In genomic region chr2:162889191-162889590, GRCm38 (mm10) we compare ENCODE assay signal across 14 mouse cellular contexts. TPM values are rescaled to one million over a fixed set of nuclear protein-coding genes. Genes with fewer than 3 reads are reported as not detected.
A peak's percentile ranks its signal among the peaks of the same experiment; 100 is the strongest.
DNase-seq lines count a peak whose midpoint lies in the region; TF ChIP-seq lines count a peak whose summit lies in the region.
"Had no signal": no experiment of that assay in that cellular context is flagged by ENCODE, and none has a peak within 500 bp of the region (broad histone marks: within the 10 kb centered on the region; RNA-seq: fewer than 3 reads in every experiment).

No protein-coding gene starts in this region.

- peak; percentile 36 to 45 for DNase-seq in cerebellum, postnatal 14 days
- no peak for DNase-seq in cerebellum, postnatal 36 days
- peak; percentile 34 to 55 for DNase-seq in left cerebral cortex, postnatal 36 days (ENCODE audit: low spot score in 2 of 2)
- DNase-seq in left cerebral cortex, adult 8-10 months (ENCODE audit: low spot score in 2 of 2) = no peak
- peak; percentile 74 for DNase-seq in CH12.LX (ENCODE audit: extremely low read depth)
- DNase-seq in induced T-regulatory cell, adult 2 months (ENCODE audit: low read depth) = peak; percentile 35
- no peak for DNase-seq in ovary, postnatal 36 days (ENCODE audit: low spot score)
- no peak for DNase-seq in thymus, postnatal 10 days (ENCODE audit: low spot score in 2 of 2)
- DNase-seq: adrenal gland, adult 8-10 months; cerebellum, adult 2 months had no signal

- H3K36me3 ChIP-seq in CH12.LX (replicated peaks in 1 of 2; ENCODE audit: control insufficient read depth in 1 of 2, insufficient read depth in 1 of 2, low read length in 1 of 2) = no peaks in the 10 kb centered on the region
- H3K36me3 ChIP-seq: heart, embryonic 10.5 days; neural tube, embryonic 15.5 days had no signal

- peak overlapping the region; percentile 44; the same call in 1 of the 2 replicates for H3K4me2 ChIP-seq in CH12.LX (ENCODE audit: insufficient read depth, low read depth, poor library complexity, severe bottlenecking)
- H3K4me2 ChIP-seq: liver, embryonic 11.5 days; neural tube, embryonic 15.5 days had no signal

- TF ChIP-seq RAD21 in CH12.LX (IDR thresholded peaks at IDR 0.05; ENCODE audit: low read depth, low read length) = no peak

- intact Hi-C loops in left cerebral cortex, postnatal 36 days (cut with DNase I) = no loop called here

- H3K9ac ChIP-seq in CH12.LX (ENCODE audit: insufficient read depth, low read depth) = no peak overlapping the region
- H3K9ac ChIP-seq: neural tube, embryonic 15.5 days had no signal

- TF ChIP-seq CTCF in CH12.LX (conservative IDR thresholded peaks at IDR 0.05 in 1 of 2, IDR thresholded peaks at IDR 0.05 in 1 of 2; ENCODE audit: low read depth in 2 of 2, low read length in 2 of 2) = no peak

- H3K4me1 ChIP-seq in CH12.LX (ENCODE audit: control insufficient read depth in 1 of 2, insufficient read depth in 2 of 2) = peaks cover 7 to 13% of the 10 kb centered on the region in 2 experiments
- H3K4me1 ChIP-seq: neural tube, embryonic 15.5 days had no signal

- no peak; the same call in 1 of the 2 replicates for TF ChIP-seq EP300 in CH12.LX (IDR thresholded peaks at IDR 0.05; ENCODE audit: low read length)

- H3K9me3 ChIP-seq in CH12.LX (replicated peaks; ENCODE audit: low read length) = no peaks in the 10 kb centered on the region
- H3K9me3 ChIP-seq: heart, embryonic 10.5 days; neural tube, embryonic 15.5 days had no signal

- in situ Hi-C loops in CH12.LX (cut with MboI; ENCODE audit: low pct_ligation_motif_present, low pct_unique_long_range_greater_than_20kb, low sequenced_read_pairs) = no loop called here

- H3K27ac ChIP-seq in CH12.LX (ENCODE audit: insufficient read depth, low read depth) = no peak overlapping the region
- H3K27ac ChIP-seq: heart, embryonic 10.5 days; neural tube, embryonic 15.5 days had no signal

- H3K79me2 ChIP-seq in CH12.LX (replicated peaks; ENCODE audit: control insufficient read depth, extremely low read depth, insufficient read depth, poor library complexity, severe bottlenecking) = no peaks in the 10 kb centered on the region

- no peak; the same call in 1 of the 2 replicates for TF ChIP-seq POLR2A in CH12.LX (IDR thresholded peaks at IDR 0.05; ENCODE audit: low read depth, low read length)

- dilution Hi-C loops in CH12.LX (cut with MboI; ENCODE audit: extremely low pct_ligation_motif_present, extremely low pct_unique_long_range_greater_than_20kb, low sequenced_read_pairs) = no loop called here

- H3K27me3 ChIP-seq in CH12.LX (replicated peaks) = peaks cover 51% of the 10 kb centered on the region
- H3K27me3 ChIP-seq: neural tube, embryonic 15.5 days had no signal

- no peak overlapping the region for H3K4me3 ChIP-seq in CH12.LX (replicated peaks in 1 of 3; ENCODE audit: low read depth in 2 of 3, low read length in 2 of 3, poor library complexity in 1 of 3)
- H3K4me3 ChIP-seq: heart, embryonic 10.5 days; neural tube, embryonic 15.5 days had no signal

TF ChIP-seq in CH12.LX, 34 proteins besides CTCF, POLR2A, EP300 and RAD21:
- TF ChIP-seq USF2 (conservative IDR thresholded peaks at IDR 0.05; ENCODE audit: low read depth, low read length) = peak; percentile 85
- no peak for TF ChIP-seq SMC3 (IDR thresholded peaks at IDR 0.05; ENCODE audit: low read depth, low read length)
- TF ChIP-seq NRF1 (IDR thresholded peaks at IDR 0.05; ENCODE audit: low read depth, low read length) = no peak
- TF ChIP-seq ZNF384 (IDR thresholded peaks at IDR 0.05; ENCODE audit: low read depth, low read length) = no peak
- no peak for TF ChIP-seq NELFE (IDR thresholded peaks at IDR 0.05; ENCODE audit: low read depth, low read length)
- TF ChIP-seq JUND (conservative IDR thresholded peaks at IDR 0.05; ENCODE audit: low read depth, low read length) = no peak
- no peak for TF ChIP-seq MXI1 (IDR thresholded peaks at IDR 0.05; ENCODE audit: low read depth, low read length)
- no peak for TF ChIP-seq E2F4 (IDR thresholded peaks at IDR 0.05; ENCODE audit: insufficient replicate concordance, low read depth, low read length)
- TF ChIP-seq PAX5 (IDR thresholded peaks at IDR 0.05; ENCODE audit: low read length) = no peak
- no peak for TF ChIP-seq TCF12 (IDR thresholded peaks at IDR 0.05; ENCODE audit: low read depth, low read length)
- no peak for TF ChIP-seq TBP (conservative IDR thresholded peaks at IDR 0.05; ENCODE audit: low read depth, low read length)
- no peak for TF ChIP-seq ELF1 (IDR thresholded peaks at IDR 0.05; ENCODE audit: low read depth, low read length)
- no peak for TF ChIP-seq MYC (IDR thresholded peaks at IDR 0.05; ENCODE audit: low read depth, low read length)
- TF ChIP-seq USF1 (IDR thresholded peaks at IDR 0.05; ENCODE audit: low read depth, low read length) = peak; percentile 88
- no peak for TF ChIP-seq ZC3H11A (IDR thresholded peaks at IDR 0.05; ENCODE audit: low read depth, low read length)
- TF ChIP-seq JUN (IDR thresholded peaks at IDR 0.05; ENCODE audit: insufficient read depth, low read depth, low read length) = no peak
- no peak for TF ChIP-seq GABPA (IDR thresholded peaks at IDR 0.05; ENCODE audit: insufficient replicate concordance, low read depth, low read length)
- no peak for TF ChIP-seq CHD2 (IDR thresholded peaks at IDR 0.05; ENCODE audit: low read length)
- TF ChIP-seq UBTF (IDR thresholded peaks at IDR 0.05; ENCODE audit: low read depth, low read length) = no peak
- no peak for TF ChIP-seq ZKSCAN1 (IDR thresholded peaks at IDR 0.05; ENCODE audit: borderline replicate concordance, low read depth, low read length)
- TF ChIP-seq MAFK (IDR thresholded peaks at IDR 0.05; ENCODE audit: insufficient replicate concordance, low read length) = no peak
- peak; percentile 80; the same call in 1 of the 2 replicates for TF ChIP-seq MAX (IDR thresholded peaks at IDR 0.05; ENCODE audit: low read length)
- no peak for TF ChIP-seq SIN3A (IDR thresholded peaks at IDR 0.05; ENCODE audit: low read length)
TF ChIP-seq in CH12.LX: peak in this region for 3.

RNA-seq across cellular contexts. Expression of gene Srsf6, which starts 42.1 kb away (rescaled TPM):
- 100 to 1,000 TPM in 1 of 2 experiments, 10 to 100 TPM in 1; 69.7 to 123 TPM for total RNA-seq in left cerebral cortex, postnatal 36 days (2021)
- total RNA-seq in left cerebral cortex, adult 8-10 months (2022) = 10 to 100 TPM; 76.9 to 90.1 (median 84.4) TPM
- total RNA-seq in CH12.LX (2012; rRNA removed) = 96.3 and 144 TPM in 2 replicates
- 204 and 230 TPM in 2 replicates for total RNA-seq in CH12.LX (2014; rRNA removed)
- polyA plus RNA-seq in CH12.LX (2012; ENCODE audit: insufficient read length, low read depth) = 227 and 244 TPM in 2 replicates

RNA-seq across cellular contexts. Expression of gene L3mbtl1, which starts 54.1 kb away (rescaled TPM):
- 10 to 100 TPM; 11.4 to 21.7 TPM for total RNA-seq in left cerebral cortex, postnatal 36 days (2021)
- total RNA-seq in left cerebral cortex, adult 8-10 months (2022) = 10 to 100 TPM; 15.2 to 18.6 (median 17.7) TPM
- not detected in 2 replicates for total RNA-seq in CH12.LX (2012; rRNA removed)
- total RNA-seq in CH12.LX (2014; rRNA removed) = not detected in 2 replicates
- polyA plus RNA-seq in CH12.LX (2012; ENCODE audit: insufficient read length, low read depth) = 0.09 TPM in 1 of 2 replicates, not detected in the other
- total RNA-seq: megakaryocyte progenitor cell, adult 5-6 weeks had no signal

Comparison
In these comparisons a context has a peak if more than half of its experiments do, and no peak if none do; other contexts are left out.
1. DNase-seq: peak in cerebellum, postnatal 14 days (2 of 2), left cerebral cortex, postnatal 36 days (2 of 2), CH12.LX (single experiment) and induced T-regulatory cell, adult 2 months (single experiment); none in cerebellum, postnatal 36 days (0 of 2), left cerebral cortex, adult 8-10 months (0 of 2), ovary, postnatal 36 days (single experiment) and thymus, postnatal 10 days (0 of 2).
2. RNA of gene L3mbtl1, which starts 54.1 kb away (total RNA-seq): 11.4 to 21.7 TPM in left cerebral cortex, postnatal 36 days and 15.2 to 18.6 TPM in left cerebral cortex, adult 8-10 months; not detected in CH12.LX; every median in the first group is over 10 times any median in the second.